Comparison of ENCODE assay signal across 15 mouse cellular contexts in the genomic region with DNA sequence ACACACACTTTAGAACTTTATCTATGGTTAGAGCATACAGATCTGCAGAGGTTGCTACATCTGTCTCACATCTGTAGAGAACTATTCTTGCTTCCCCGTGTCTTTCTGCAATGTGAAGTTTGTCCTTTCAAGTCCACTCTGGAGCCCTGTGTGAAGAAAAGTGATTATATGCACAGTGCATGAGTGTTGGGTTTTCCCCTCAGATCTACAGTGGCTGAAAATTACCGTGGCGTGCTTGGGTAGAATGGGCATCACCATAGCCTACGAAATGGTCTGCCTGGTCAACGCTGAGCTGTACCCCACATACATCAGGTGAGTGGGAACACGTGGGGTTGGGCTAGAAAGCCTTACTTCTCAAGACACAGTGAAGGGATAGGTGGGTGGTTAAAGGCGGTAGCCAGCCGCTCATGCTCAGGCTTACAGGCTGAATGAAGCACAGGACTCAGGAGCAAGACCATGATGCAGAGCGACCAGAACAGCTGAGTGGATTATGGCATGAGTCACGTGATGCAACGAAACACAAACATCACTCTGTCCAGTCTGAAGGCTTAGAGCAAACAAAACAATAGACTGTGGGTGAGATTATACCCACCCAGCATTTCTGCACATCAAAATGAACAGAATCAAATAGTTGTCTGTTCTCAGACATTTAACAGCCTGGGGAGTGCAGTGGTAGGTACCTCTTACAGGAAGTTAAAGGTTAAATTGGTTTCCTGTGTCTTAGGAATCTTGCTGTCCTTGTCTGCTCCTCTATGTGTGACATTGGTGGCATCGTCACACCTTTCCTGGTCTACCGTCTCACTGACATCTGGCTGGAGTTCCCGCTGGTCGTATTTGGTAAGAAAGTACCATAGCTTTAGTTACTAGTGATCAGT. TPM values are rescaled to one million over a fixed set of nuclear protein-coding genes. Genes with fewer than 3 reads are reported as not detected.
"Had no signal": no experiment of that assay in that cellular context is flagged by ENCODE, and none has a peak within 500 bp of the region (broad histone marks: within the 10 kb centered on the region; RNA-seq: fewer than 3 reads in every experiment).

No protein-coding gene starts in this region.

- H3K4me2 ChIP-seq: liver, embryonic 12.5 days; lung, embryonic 15.5 days; stomach, embryonic 15.5 days had no signal

- H3K27me3 ChIP-seq: liver, embryonic 12.5 days; lung, embryonic 15.5 days; stomach, embryonic 15.5 days had no signal

- H3K9me3 ChIP-seq: limb, embryonic 10.5 days; liver, embryonic 12.5 days; lung, embryonic 15.5 days; midbrain, embryonic 10.5 days; stomach, embryonic 15.5 days had no signal

- H3K36me3 ChIP-seq: limb, embryonic 10.5 days; liver, embryonic 12.5 days; lung, embryonic 15.5 days; midbrain, embryonic 10.5 days; stomach, embryonic 15.5 days had no signal

- H3K4me1 ChIP-seq: limb, embryonic 10.5 days; liver, embryonic 12.5 days; midbrain, embryonic 10.5 days; stomach, embryonic 15.5 days had no signal

- H3K4me3 ChIP-seq: limb, embryonic 10.5 days; liver, embryonic 12.5 days; lung, embryonic 15.5 days; midbrain, embryonic 10.5 days; stomach, embryonic 15.5 days had no signal

- H3K9ac ChIP-seq: liver, embryonic 12.5 days; lung, embryonic 15.5 days; stomach, embryonic 15.5 days had no signal

- ATAC-seq: liver, embryonic 12.5 days had no signal

- H3K27ac ChIP-seq: limb, embryonic 10.5 days; liver, embryonic 12.5 days; midbrain, embryonic 10.5 days; stomach, embryonic 15.5 days had no signal

- DNase-seq: kidney, postnatal 14 days; midbrain, embryonic 14.5 days; right cerebral cortex, postnatal 14 days; thymus, adult 2 months; thymus, postnatal 25 days had no signal

RNA-seq across cellular contexts. Expression of gene Slc22a2, which starts 30.8 kb away (rescaled TPM):
- polyA plus RNA-seq: large intestine, adult 2 months; limb, embryonic 10.5 days; limb, embryonic 14.5 days; liver, embryonic 12.5 days; liver, embryonic 16.5 days; midbrain, embryonic 10.5 days; neural tube, embryonic 14.5 days; testis, adult 2 months had no signal
